Mouse (Mus musculus) T-helper 17 cell (primary cell): ENCODE results near the gene Angptl1.

ENCODE experiments used
- in situ Hi-C, 2 experiments: fragments of 300-600 bp; cut with MboI, MseI; formaldehyde crosslinking; loops; 1 replicate in 1 of 2; 2 replicates in 1 of 2; pipeline ENCODE4 v1.15.1; 2025; ENCODE audit warnings: high pct_unique_total_duplicates in 2 of 2

Gene Angptl1

GRCm38 (mm10) chr1:156870616-156871015 lies 32.3 kb downstream of the Angptl1 start:
- in situ Hi-C loops, result no loop called here

- in situ Hi-C loops, result no loop called here
These were observed 46.4 kb downstream of the Angptl1 start for GRCm38 (mm10) chr1:156884782-156885181.

DNA sequence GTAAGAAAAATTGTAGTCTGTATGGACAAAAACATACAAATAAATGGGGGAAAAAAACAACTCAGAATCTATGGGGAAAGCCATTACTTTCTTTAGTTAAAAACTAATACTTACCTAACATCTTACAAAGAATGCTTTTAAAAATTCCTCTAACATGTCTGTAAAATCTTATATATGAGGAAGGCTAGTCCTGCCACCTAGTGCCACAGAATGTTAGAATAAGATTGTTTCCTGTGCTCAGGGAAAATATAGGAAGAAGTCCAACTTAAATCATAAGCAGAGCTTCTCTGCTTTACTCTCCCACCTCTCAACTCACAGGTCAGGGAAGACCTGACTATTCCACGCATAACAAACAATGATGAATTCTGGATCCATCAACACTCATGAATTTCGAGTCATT lies 47.5 kb downstream of the Angptl1 start:
- in situ Hi-C loops, result no loop called here

DNA sequence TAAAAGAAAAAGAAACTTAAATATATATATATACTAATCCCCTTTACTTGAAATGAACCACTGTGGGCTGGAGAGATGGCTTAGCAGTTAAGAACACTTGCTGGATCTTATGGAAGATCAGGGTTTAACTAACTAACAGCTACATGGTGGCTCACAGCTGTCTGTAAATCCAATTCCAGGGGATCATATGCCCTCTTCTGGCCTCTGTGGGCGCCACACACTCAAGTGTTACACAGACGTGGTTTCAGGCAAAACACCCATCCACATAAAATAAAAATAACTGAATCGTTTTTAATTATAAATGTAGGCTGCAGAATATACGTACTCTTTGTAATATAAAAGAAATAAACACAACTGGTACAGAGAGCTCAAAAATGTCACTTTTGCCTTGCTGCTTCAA lies 50.5 kb downstream of the Angptl1 start:
- in situ Hi-C loops, result no loop called here

DNA sequence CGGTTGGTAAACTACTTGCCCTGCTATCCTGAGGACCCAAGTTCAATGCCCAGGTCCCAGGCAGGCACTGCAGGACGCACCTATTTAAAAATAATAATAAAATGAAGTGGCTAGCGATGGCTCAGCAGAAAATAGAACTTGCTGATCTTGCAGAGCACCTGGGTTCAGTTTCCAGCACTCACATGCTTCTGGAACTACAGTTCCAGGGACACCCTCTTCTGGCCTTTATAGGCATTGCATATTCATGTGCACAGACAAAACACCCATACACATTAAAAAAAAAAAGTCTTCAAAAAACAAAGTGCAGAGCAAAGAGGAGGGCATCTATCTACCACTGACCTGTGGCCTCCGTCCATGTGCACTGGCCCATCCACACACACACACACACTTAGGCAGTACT lies 53.2 kb downstream of the Angptl1 start:
- in situ Hi-C loops, result loop anchor here in 1 of 2 experiments (5.0 to 10.0 kb wide), 2 partner anchors 159 to 777 kb away; no protein-coding TSS in a partner anchor

DNA sequence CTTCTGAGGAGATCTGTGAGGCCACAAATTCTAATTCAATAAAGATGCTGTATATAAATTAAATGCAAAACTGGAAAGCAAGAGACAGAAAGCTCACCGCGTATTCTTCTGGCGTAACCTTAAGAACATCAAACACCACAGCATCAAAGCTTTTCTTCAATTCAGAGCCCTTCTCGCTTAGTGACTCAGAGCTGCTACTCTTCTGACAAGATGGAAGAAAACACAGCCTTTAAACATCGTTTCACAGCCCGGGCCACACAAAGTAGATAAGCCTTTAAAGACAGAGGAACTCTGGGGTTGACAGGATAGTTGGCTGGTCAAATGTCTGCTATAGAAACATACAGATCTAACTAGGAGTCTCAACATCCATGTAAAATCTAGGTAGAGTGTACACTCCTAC lies 63.3 kb downstream of the Angptl1 start:
- in situ Hi-C loops, result loop anchor here in 1 of 2 experiments (25.0 kb wide), 1 partner anchor 1739 kb away; the partner anchor contains the start of gene Stx6

DNA sequence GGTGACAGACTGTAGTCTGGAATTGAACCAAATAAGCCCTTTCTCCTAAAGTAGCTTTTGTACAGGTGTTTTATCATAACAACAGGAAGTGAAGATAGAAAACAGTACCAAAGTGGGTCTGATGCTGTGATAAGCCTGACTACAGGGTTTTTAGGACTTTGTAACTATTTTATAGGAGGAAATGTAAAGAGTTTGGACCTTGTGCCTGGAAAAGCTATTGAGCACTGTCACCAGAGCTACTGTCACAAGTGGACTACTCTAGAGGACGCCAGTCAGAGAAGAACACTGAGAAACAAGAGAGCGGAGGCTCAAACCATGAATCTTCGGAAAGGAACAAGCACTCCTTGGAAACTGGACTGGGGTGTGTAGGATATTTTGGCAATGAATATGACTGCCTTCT lies 65.5 kb downstream of the Angptl1 start:
- in situ Hi-C loops, result loop anchor here in 1 of 2 experiments (25.0 kb wide), 1 partner anchor 1742 kb away; the partner anchor contains the start of gene Stx6

DNA sequence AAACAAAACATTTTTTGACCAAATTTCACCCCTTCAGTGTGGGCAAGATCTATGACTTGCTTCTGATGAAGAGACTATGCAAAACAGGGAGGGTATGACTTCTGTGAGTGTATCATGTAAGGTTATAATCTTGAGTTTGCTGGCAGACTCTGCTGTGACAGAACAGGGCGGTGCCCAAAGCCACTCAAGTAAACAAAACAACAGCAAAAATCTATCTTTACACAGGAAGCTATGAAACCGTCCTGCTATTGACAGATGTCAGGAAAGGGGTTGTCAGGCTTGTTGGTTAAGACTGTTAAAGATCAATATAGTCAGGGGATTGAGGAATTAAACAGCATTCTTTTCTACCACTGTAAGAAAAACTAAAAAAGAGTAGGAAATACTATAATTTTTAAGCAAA lies 67.3 kb downstream of the Angptl1 start:
- in situ Hi-C loops, result loop anchor here in 1 of 2 experiments (25.0 kb wide), 1 partner anchor 1743 kb away; the partner anchor contains the start of gene Stx6

- in situ Hi-C loops, result loop anchor here in 1 of 2 experiments (25.0 kb wide), 1 partner anchor 1747 kb away; the partner anchor contains the start of gene Stx6
These were observed 70.9 kb downstream of the Angptl1 start for GRCm38 (mm10) chr1:156909265-156909664.

DNA sequence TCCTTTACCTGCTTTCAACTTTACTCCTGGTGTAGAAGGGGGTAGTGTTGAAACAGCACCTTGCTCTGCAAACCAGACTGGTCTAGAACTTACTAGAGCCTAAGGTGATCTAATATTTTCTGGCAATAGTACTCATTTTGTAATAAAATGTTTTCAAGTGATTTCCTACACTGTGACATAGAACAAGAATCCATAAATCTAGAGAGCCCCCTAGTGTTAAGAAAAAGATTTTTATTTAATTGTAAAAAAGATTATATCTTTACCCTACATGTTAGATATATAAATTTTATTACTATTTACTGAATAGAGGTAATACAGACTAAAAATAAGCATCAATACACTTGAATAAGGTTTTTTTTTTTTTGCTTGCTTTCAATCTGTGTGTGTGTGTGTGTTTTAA lies 71.5 kb downstream of the Angptl1 start:
- in situ Hi-C loops, result loop anchor here (5.0 to 25.0 kb wide), 2 partner anchors 168 to 1748 kb away; partner anchors contain the start of gene Stx6 (in 1 of the 2)
